Mouse (Mus musculus) C2C12 (cell line): ENCODE results near the gene Eef2.

Experiments used
- CEBPB ChIP-seq: IDR thresholded peaks from one replicate; pipeline ENCODE4 v1.6.1; 2011; ENCODE audit warnings: low read depth, mild to moderate bottlenecking, control low read depth, moderate library complexity
- CTCF ChIP-seq: IDR thresholded peaks from one replicate; pipeline ENCODE4 v1.5.1; 2011; ENCODE audit not compliant: control insufficient read depth, insufficient read depth, insufficient read length
- FOSL1 ChIP-seq: IDR thresholded peaks from one replicate; pipeline ENCODE4 v1.8.0; 2011; ENCODE audit warnings: mild to moderate bottlenecking, low read length; ENCODE audit not compliant: poor library complexity, insufficient read depth, severe bottlenecking
- MAX ChIP-seq: IDR thresholded peaks from one replicate; pipeline ENCODE4 v1.6.1; 2011; ENCODE audit warnings: mild to moderate bottlenecking, control low read depth
- MYOD1 ChIP-seq: IDR thresholded peaks from one replicate; pipeline ENCODE4 v1.6.1; 2011; ENCODE audit warnings: low read depth; ENCODE audit not compliant: control insufficient read depth, insufficient read length

DNA sequence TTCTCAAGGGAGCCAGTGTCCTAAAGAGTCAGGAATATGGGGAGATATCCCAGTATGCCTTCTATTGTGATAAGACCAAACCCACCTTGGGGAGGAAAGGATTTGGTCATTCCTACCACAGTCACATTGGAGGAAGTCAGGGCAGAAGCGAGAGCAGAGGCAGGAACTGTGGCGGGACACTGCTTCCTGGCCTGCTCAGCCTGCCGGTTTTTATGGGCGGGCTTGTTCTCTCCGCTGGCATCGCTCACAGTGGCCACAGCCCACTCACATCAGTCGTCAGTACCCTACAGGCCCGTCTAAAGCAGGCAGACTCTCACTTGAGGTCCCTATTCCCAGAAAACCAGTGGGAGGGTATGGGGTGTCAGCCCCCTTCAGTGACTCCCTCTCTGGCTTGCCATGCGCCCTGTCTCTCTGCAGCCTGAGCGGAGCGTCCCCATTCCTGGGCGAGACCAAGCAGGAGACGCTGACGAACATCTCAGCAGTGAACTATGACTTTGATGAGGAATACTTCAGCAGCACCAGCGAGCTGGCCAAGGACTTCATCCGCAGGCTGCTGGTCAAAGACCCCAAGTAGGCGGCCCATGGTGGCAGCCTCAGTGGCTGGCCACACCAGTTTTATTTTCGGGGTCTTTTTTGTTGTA, 15.0 kb downstream of the Eef2 start:
- TF ChIP-seq MAX (no peak), CTCF (no peak), CEBPB (no peak), FOSL1 (no peak), MYOD1 (no peak)
